Mouse (Mus musculus) forebrain, embryonic 15.5 days (tissue): ENCODE results near the gene Esrrg. TPM values are rescaled to one million over a fixed set of nuclear protein-coding genes. Genes with fewer than 3 reads are reported as not detected.

ENCODE experiments used
- ATAC-seq: fragments of 200-750 bp; cut with Nextera tagmentation; replicated peaks from 2 replicates; pipeline ENCODE4 v1.8.0; 2017; ENCODE audit warnings: mild to moderate bottlenecking, moderate TSS enrichment, moderate library complexity
- H3K27ac ChIP-seq: fragments of 300-500 bp; sonication (generic); replicated peaks from 2 replicates; pipeline ENCODE4 v1.5.1; 2015; ENCODE audit warnings: mild to moderate bottlenecking, inconsistent platforms
- H3K27me3 ChIP-seq: fragments of 300-500 bp; sonication (generic); 2 replicates; pipeline ENCODE4 v1.6.1; 2015; ENCODE audit warnings: inconsistent platforms
- H3K36me3 ChIP-seq: fragments of 300-500 bp; sonication (generic); 2 replicates; pipeline ENCODE4 v1.6.1; 2015; ENCODE audit warnings: mild to moderate bottlenecking, inconsistent platforms
- H3K4me1 ChIP-seq: fragments of 300-500 bp; sonication (generic); 2 replicates; pipeline ENCODE4 v1.6.1; 2015; ENCODE audit warnings: inconsistent platforms
- H3K4me2 ChIP-seq: fragments of 300-500 bp; sonication (generic); replicated peaks from 2 replicates; pipeline ENCODE4 v1.6.1; 2015; ENCODE audit warnings: mild to moderate bottlenecking, inconsistent platforms
- H3K4me3 ChIP-seq: fragments of 300-500 bp; sonication (generic); 2 replicates; pipeline ENCODE4 v1.5.1; 2015; ENCODE audit warnings: mild to moderate bottlenecking, inconsistent platforms
- H3K9ac ChIP-seq: fragments of 300-500 bp; sonication (generic); replicated peaks from 2 replicates; pipeline ENCODE4 v1.6.1; 2015; ENCODE audit warnings: mild to moderate bottlenecking, inconsistent platforms
- H3K9me3 ChIP-seq: fragments of 300-500 bp; sonication (generic); 2 replicates; pipeline ENCODE4 v1.6.1; 2016; ENCODE audit warnings: inconsistent platforms
- WGBS: fragments of 180-500 bp; shearing (Covaris S2); methylation state at CpG from one replicate; pipeline ENCODE4 v1.1.7; 2015; ENCODE audit warnings: mixed read lengths; 5-methylcytosine and 5-hydroxymethylcytosine counted together
- polyA plus RNA-seq: library from polyadenylated mRNA; unstranded; fragments of >200 nt; fragmentation: Nextera tagmentation; extraction: Ambion mirVana; gene quantifications from 2 replicates; pipeline ENCODE4 v1.2.1, GENCODE M21; 2015

Gene Esrrg
- polyA plus RNA-seq, 1 experiment from 2014 or later, result 9.9 TPM

- H3K9me3 ChIP-seq, result no peaks in the 10 kb centered on the region
- no peak overlapping the region for H3K27ac ChIP-seq
- H3K9ac ChIP-seq, result no peak overlapping the region
- no peak for ATAC-seq
- H3K4me3 ChIP-seq, result no peak overlapping the region
- H3K4me2 ChIP-seq, result no peak overlapping the region
- H3K27me3 ChIP-seq, result peaks cover 7% of the 10 kb centered on the region; the same call in 1 of the 2 replicates
- peaks cover 9% of the 10 kb centered on the region for H3K4me1 ChIP-seq
- WGBS, result 6% methylated on average over 4 of the region's 4 CpGs
- H3K36me3 ChIP-seq, result no peaks in the 10 kb centered on the region
These were observed 374.6 kb downstream of the Esrrg start for GRCm38 (mm10) chr1:187983177-187983576.

- no peak for ATAC-seq
These were observed 381.6 kb downstream of the Esrrg start for GRCm38 (mm10) chr1:187990161-187990560.

GRCm38 (mm10) chr1:187997584-187998338 is 389.2 kb downstream of the Esrrg start:
- H3K27ac ChIP-seq, result no peak overlapping the region
- H3K4me1 ChIP-seq, result peaks cover 29% of the 10 kb centered on the region
- ATAC-seq, result peak; percentile 95
- peak overlapping the region; percentile 42 for H3K9ac ChIP-seq
- H3K9me3 ChIP-seq, result no peaks in the 10 kb centered on the region
- peak overlapping the region; percentile 48 for H3K4me3 ChIP-seq
- peak overlapping the region; percentile 90 for H3K4me2 ChIP-seq
- peaks cover 8% of the 10 kb centered on the region; the same call in 1 of the 2 replicates for H3K27me3 ChIP-seq
- WGBS, result under 1% methylated on average over 39 of the region's 39 CpGs
- no peaks in the 10 kb centered on the region for H3K36me3 ChIP-seq

More at GRCm38 (mm10) chr1:187990161-187990560, 381.6 kb downstream of the Esrrg start:
- no peak overlapping the region for H3K27ac ChIP-seq
- H3K9me3 ChIP-seq, result no peaks in the 10 kb centered on the region
- no peak overlapping the region for H3K4me2 ChIP-seq
- H3K36me3 ChIP-seq, result no peaks in the 10 kb centered on the region
- no peaks in the 10 kb centered on the region for H3K27me3 ChIP-seq
- H3K9ac ChIP-seq, result no peak overlapping the region
- H3K4me3 ChIP-seq, result no peak overlapping the region
- H3K4me1 ChIP-seq, result no peaks in the 10 kb centered on the region

GRCm38 (mm10) chr1:187999121-187999520 is 390.5 kb downstream of the Esrrg start:
- Histone ChIP-seq H3K4me3 (peak overlapping the region; percentile 23), H3K9ac (no peak overlapping the region), H3K27me3 (peaks cover 8% of the 10 kb centered on the region; the same call in 1 of the 2 replicates), H3K4me1 (peaks cover 29% of the 10 kb centered on the region), H3K36me3 (no peaks in the 10 kb centered on the region), H3K27ac (no peak overlapping the region), H3K4me2 (peak overlapping the region; percentile 15; the same call in 1 of the 2 replicates), H3K9me3 (no peaks in the 10 kb centered on the region)
- ATAC-seq, result no peak
- WGBS, result 42% methylated on average over 4 of the region's 4 CpGs

- no peak overlapping the region for H3K9ac ChIP-seq
- peaks cover 29% of the 10 kb centered on the region for H3K4me1 ChIP-seq
- peaks cover 8% of the 10 kb centered on the region; the same call in 1 of the 2 replicates for H3K27me3 ChIP-seq
- H3K4me3 ChIP-seq, result peak overlapping the region; percentile 23
- no peak overlapping the region for H3K27ac ChIP-seq
- peak overlapping the region; percentile 2; the same call in 1 of the 2 replicates for H3K4me2 ChIP-seq
- H3K36me3 ChIP-seq, result no peaks in the 10 kb centered on the region
- 35% methylated on average over 8 of the region's 8 CpGs for WGBS
- no peak for ATAC-seq
- no peaks in the 10 kb centered on the region for H3K9me3 ChIP-seq
These were observed 391.6 kb downstream of the Esrrg start for GRCm38 (mm10) chr1:188000189-188000588.

GRCm38 (mm10) chr1:188006820-188007491 is 398.4 kb downstream of the Esrrg start:
- no peak overlapping the region for H3K27ac ChIP-seq
- H3K4me3 ChIP-seq, result no peak overlapping the region
- H3K9me3 ChIP-seq, result no peaks in the 10 kb centered on the region
- no peaks in the 10 kb centered on the region for H3K36me3 ChIP-seq
- no peak overlapping the region for H3K4me2 ChIP-seq
- no peak for ATAC-seq
- 54% methylated on average over 13 of the region's 13 CpGs for WGBS
- H3K9ac ChIP-seq, result no peak overlapping the region
- H3K27me3 ChIP-seq, result no peaks in the 10 kb centered on the region; the same call in 1 of the 2 replicates
- peaks cover 14% of the 10 kb centered on the region for H3K4me1 ChIP-seq

- no peak overlapping the region for H3K27ac ChIP-seq
- no peak overlapping the region for H3K4me2 ChIP-seq
- no peak overlapping the region for H3K4me3 ChIP-seq
- WGBS, result 83% methylated on average over 13 of the region's 13 CpGs
- H3K36me3 ChIP-seq, result no peaks in the 10 kb centered on the region
- no peaks in the 10 kb centered on the region; the same call in 1 of the 2 replicates for H3K27me3 ChIP-seq
- H3K9ac ChIP-seq, result no peak overlapping the region
- H3K9me3 ChIP-seq, result no peaks in the 10 kb centered on the region
- ATAC-seq, result no peak
- H3K4me1 ChIP-seq, result peaks cover 14% of the 10 kb centered on the region
These were observed 399.9 kb downstream of the Esrrg start for GRCm38 (mm10) chr1:188008476-188008875.

- Histone ChIP-seq H3K9ac (no peak overlapping the region), H3K27me3 (no peaks in the 10 kb centered on the region; the same call in 1 of the 2 replicates), H3K36me3 (no peaks in the 10 kb centered on the region), H3K4me3 (no peak overlapping the region), H3K27ac (no peak overlapping the region), H3K4me1 (peaks cover 25% of the 10 kb centered on the region), H3K4me2 (no peak overlapping the region), H3K9me3 (no peaks in the 10 kb centered on the region)
- WGBS, result 84% methylated on average over 5 of the region's 5 CpGs
- no peak for ATAC-seq
These were observed 401.3 kb downstream of the Esrrg start for GRCm38 (mm10) chr1:188009868-188010267.

- Histone ChIP-seq H3K4me3 (no peak overlapping the region), H3K36me3 (no peaks in the 10 kb centered on the region), H3K4me2 (no peak overlapping the region), H3K27ac (no peak overlapping the region), H3K9me3 (no peaks in the 10 kb centered on the region), H3K27me3 (no peaks in the 10 kb centered on the region; the same call in 1 of the 2 replicates), H3K9ac (no peak overlapping the region), H3K4me1 (peaks cover 25% of the 10 kb centered on the region)
- 90% methylated on average over 1 of the region's 1 CpGs for WGBS
- ATAC-seq, result no peak
These were observed 402.3 kb downstream of the Esrrg start for GRCm38 (mm10) chr1:188010860-188011259.

GRCm38 (mm10) chr1:188014411-188014810 is 405.8 kb downstream of the Esrrg start:
- Histone ChIP-seq H3K4me1 (peaks cover 20% of the 10 kb centered on the region), H3K4me2 (no peak overlapping the region), H3K36me3 (no peaks in the 10 kb centered on the region), H3K27me3 (no peaks in the 10 kb centered on the region; the same call in 1 of the 2 replicates), H3K9me3 (no peaks in the 10 kb centered on the region), H3K27ac (0 out of 2 replicates have a peak overlapping the region, but pooled peaks have one; percentile 15), H3K4me3 (no peak overlapping the region), H3K9ac (no peak overlapping the region)
- ATAC-seq, result no peak; the same call in 1 of the 2 replicates
- WGBS, result 57% methylated on average over 4 of the region's 4 CpGs

GRCm38 (mm10) chr1:188017956-188018862 is 409.6 kb downstream of the Esrrg start:
- Histone ChIP-seq H3K27me3 (no peaks in the 10 kb centered on the region), H3K4me1 (peaks cover 20% of the 10 kb centered on the region), H3K4me3 (no peak overlapping the region), H3K9ac (no peak overlapping the region), H3K4me2 (no peak overlapping the region), H3K27ac (no peak overlapping the region), H3K36me3 (no peaks in the 10 kb centered on the region), H3K9me3 (no peaks in the 10 kb centered on the region)
- WGBS, result 43% methylated on average over 14 of the region's 14 CpGs
- ATAC-seq, result no peak
